Mouse (Mus musculus): ENCODE results near the gene Cd48. TPM values are rescaled to one million over a fixed set of nuclear protein-coding genes. Genes with fewer than 3 reads are reported as not detected.
"Not testable (repeated sequence)": the region's sequence is repeated elsewhere in the genome, so short reads cannot be mapped to it uniquely, and the experiment has no call there.

The Cd48 gene
- polyA plus RNA-seq, 1 experiment, result 0.70 TPM

DNA sequence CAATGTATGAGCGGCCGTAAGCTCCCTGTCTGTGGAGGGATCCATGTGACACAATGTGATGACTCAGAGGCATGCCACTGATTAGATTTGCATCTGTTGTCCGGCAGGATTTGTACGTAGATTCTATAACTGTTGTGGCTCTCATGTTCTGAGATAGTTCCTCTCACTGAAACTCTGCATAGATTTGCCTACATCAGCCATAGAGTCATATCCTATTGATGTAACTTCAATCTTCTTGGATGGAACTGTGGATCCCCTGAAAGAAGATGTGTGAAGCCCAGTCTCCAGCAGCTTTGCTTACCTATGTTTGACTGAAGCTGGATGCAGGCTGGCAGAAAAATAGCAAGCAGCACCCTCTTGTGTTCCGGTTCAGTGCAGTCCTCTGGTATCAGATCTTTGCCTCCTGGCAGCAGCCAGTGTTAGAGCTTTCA, 23.2 kb upstream of the Cd48 start:
- TF ChIP-seq GATA1 (IDR thresholded peaks at IDR 0.05; ENCODE audit: borderline replicate concordance, low read length), result no peak
- TF ChIP-seq FLI1 (IDR thresholded peaks at IDR 0.05; ENCODE audit: low read length), result no peak
- H3K9me3 ChIP-seq, result no peaks in the 10 kb centered on the region
- H3K36me3 ChIP-seq (replicated peaks; ENCODE audit: low read length), result no peaks in the 10 kb centered on the region
- peaks cover 14% of the 10 kb centered on the region for H3K4me1 ChIP-seq
- H3K4me3 ChIP-seq (replicated peaks), result no peak overlapping the region
- peaks cover 3% of the 10 kb centered on the region for H3K27me3 ChIP-seq (replicated peaks)

- no peaks in the 10 kb centered on the region for H3K9me3 ChIP-seq
- TF ChIP-seq FLI1 (IDR thresholded peaks at IDR 0.05; ENCODE audit: low read length) (no peak), GATA1 (IDR thresholded peaks at IDR 0.05; ENCODE audit: borderline replicate concordance, low read length) (no peak)
These were observed 21.4 kb upstream of the Cd48 start for GRCm38 (mm10) chr1:171660423-171660822.

DNA sequence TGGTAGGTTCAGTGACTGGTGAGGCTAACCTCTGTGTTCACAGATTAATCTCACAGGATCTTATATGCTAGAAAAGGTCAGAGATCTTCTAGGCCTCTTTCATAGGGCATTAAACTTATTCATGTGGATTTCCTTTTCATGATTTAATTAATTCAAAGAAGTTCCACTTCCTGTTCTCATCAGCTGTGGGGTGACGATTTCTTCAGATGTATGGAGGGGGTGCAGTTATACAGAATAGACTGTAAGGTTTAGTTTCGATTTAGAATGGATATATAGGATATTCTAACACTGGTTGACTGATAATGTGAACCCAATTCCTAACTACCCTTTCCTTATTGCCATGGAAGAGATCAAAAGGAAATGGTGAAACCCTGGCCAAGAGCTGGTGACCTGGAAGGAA, 20.3 kb upstream of the Cd48 start:
- Histone ChIP-seq H3K27me3 (replicated peaks) (no peaks in the 10 kb centered on the region), H3K4me1 (peaks cover 20% of the 10 kb centered on the region), H3K36me3 (replicated peaks; ENCODE audit: low read length) (peaks cover 3% of the 10 kb centered on the region), H3K9me3 (peaks cover 3% of the 10 kb centered on the region), H3K4me3 (replicated peaks) (no peak overlapping the region)
- TF ChIP-seq GATA1 (IDR thresholded peaks at IDR 0.05; ENCODE audit: borderline replicate concordance, low read length), result no peak

More at GRCm38 (mm10) chr1:171660423-171660822, 21.4 kb upstream of the Cd48 start:
- Histone ChIP-seq H3K36me3 (replicated peaks; ENCODE audit: low read length) (no peaks in the 10 kb centered on the region), H3K4me1 (peaks cover 15% of the 10 kb centered on the region), H3K4me3 (replicated peaks) (no peak overlapping the region), H3K27me3 (replicated peaks) (no peaks in the 10 kb centered on the region)

GRCm38 (mm10) chr1:171663757-171664156, 18.1 kb upstream of the Cd48 start:
- TF ChIP-seq FLI1 (IDR thresholded peaks at IDR 0.05; ENCODE audit: low read length) (no peak), GATA1 (IDR thresholded peaks at IDR 0.05; ENCODE audit: borderline replicate concordance, low read length) (no peak)

GRCm38 (mm10) chr1:171666350-171666749, 15.5 kb upstream of the Cd48 start:
- H3K36me3 ChIP-seq (replicated peaks; ENCODE audit: low read length), result peaks cover 16% of the 10 kb centered on the region
- no peaks in the 10 kb centered on the region for H3K27me3 ChIP-seq (replicated peaks)
- peaks cover 18% of the 10 kb centered on the region for H3K4me1 ChIP-seq
- no peak for TF ChIP-seq GATA1 (IDR thresholded peaks at IDR 0.05; ENCODE audit: borderline replicate concordance, low read length)
- no peak for TF ChIP-seq FLI1 (IDR thresholded peaks at IDR 0.05; ENCODE audit: low read length)
- H3K9me3 ChIP-seq, result peaks cover 22% of the 10 kb centered on the region
- H3K4me3 ChIP-seq (replicated peaks), result no peak overlapping the region

More at GRCm38 (mm10) chr1:171663757-171664156, 18.1 kb upstream of the Cd48 start:
- H3K36me3 ChIP-seq (replicated peaks; ENCODE audit: low read length), result peaks cover 12% of the 10 kb centered on the region
- no peak overlapping the region for H3K4me3 ChIP-seq (replicated peaks)
- H3K4me1 ChIP-seq, result peaks cover 24% of the 10 kb centered on the region
- H3K27me3 ChIP-seq (replicated peaks), result no peaks in the 10 kb centered on the region
- H3K9me3 ChIP-seq, result peaks cover 16% of the 10 kb centered on the region

DNA sequence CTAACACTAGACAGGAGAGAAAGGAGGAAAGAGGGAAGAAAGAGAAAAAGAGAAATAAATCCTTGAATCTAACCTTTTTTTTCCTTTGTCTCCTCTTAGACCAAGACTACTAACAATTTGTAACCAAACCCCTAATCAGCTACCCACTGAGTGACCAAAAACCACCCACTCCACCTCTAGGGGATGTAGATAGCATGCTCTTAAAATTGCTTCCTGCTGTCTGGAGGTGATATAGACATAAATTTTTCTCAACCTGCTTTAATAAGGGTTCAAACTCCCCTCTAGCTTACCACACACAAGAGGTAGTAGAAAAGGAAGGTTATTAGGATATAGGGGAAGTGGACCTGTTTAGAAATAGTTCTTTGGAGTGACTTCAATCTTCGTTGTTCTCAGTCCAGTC, 14.6 kb upstream of the Cd48 start:
- Histone ChIP-seq H3K4me3 (replicated peaks) (no peak overlapping the region), H3K4me1 (peaks cover 12% of the 10 kb centered on the region; the same call in 1 of the 2 replicates), H3K9me3 (peaks cover 22% of the 10 kb centered on the region), H3K36me3 (replicated peaks; ENCODE audit: low read length) (peaks cover 16% of the 10 kb centered on the region), H3K27me3 (replicated peaks) (no peaks in the 10 kb centered on the region)
- TF ChIP-seq FLI1 (IDR thresholded peaks at IDR 0.05; ENCODE audit: low read length) (no peak), GATA1 (IDR thresholded peaks at IDR 0.05; ENCODE audit: borderline replicate concordance, low read length) (no peak)

DNA sequence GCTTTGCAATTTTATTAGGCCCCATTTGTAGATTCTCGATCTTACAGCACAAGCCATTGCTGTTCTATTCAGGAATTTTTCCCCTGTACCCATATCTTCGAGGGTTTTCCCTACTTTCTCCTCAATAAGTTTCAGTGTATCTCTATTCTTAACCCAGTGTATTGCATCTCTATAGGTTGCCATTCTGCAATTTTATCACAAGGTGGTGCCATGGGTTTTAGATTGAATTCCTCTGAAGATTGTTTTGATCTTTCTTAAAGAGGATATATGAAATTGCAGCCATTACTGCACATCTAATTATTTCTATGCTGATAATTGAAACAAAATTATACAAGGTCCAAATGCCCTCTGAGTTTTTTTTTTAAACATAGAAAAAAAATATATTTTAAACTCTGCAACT, 9.4 kb upstream of the Cd48 start:
- not testable (repeated sequence) for H3K36me3 ChIP-seq (replicated peaks; ENCODE audit: low read length); H3K9me3 ChIP-seq; H3K27me3 ChIP-seq (replicated peaks); H3K4me3 ChIP-seq (replicated peaks)
- H3K4me1 ChIP-seq, result peaks cover 24% of the 10 kb centered on the region

DNA sequence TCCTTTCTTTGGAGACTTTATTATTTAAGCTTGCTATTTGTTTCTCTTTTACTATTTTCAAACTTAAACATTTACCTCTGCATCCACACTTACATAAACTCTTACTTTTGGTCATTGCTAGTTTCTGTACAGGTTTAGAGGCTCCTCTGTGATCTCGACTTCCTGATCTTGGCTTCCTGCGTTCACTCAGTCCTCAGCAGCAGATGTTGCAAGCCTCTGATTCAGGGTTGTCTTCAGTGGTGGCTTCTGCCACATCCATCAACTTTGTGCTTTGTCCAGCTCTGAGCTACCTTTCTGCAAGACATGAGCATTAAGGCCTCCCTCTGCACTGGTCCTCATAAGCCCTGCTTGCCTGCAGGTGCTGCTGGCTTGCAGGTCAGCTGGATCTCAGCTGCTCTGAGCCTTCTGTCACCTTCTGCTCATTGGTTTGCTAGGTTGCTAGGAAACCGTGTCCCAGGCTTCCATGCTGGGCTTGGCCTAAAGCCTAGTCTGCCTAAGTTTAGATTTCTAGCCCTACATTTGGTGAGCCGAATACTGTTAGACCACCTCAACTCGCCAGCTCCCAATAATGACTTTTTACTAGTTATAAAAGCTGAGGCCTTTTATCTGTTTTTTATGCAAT, 8.8 kb upstream of the Cd48 start:
- peaks cover 27% of the 10 kb centered on the region for H3K4me1 ChIP-seq
- H3K36me3 ChIP-seq (replicated peaks; ENCODE audit: low read length), result peaks cover 9% of the 10 kb centered on the region
- no peak for TF ChIP-seq GATA1 (IDR thresholded peaks at IDR 0.05; ENCODE audit: borderline replicate concordance, low read length)
- TF ChIP-seq FLI1 (IDR thresholded peaks at IDR 0.05; ENCODE audit: low read length), result no peak
- H3K4me3 ChIP-seq (replicated peaks), result peak overlapping the region; percentile 77
- H3K9me3 ChIP-seq, result peaks cover 6% of the 10 kb centered on the region
- H3K27me3 ChIP-seq (replicated peaks), result no peaks in the 10 kb centered on the region

DNA sequence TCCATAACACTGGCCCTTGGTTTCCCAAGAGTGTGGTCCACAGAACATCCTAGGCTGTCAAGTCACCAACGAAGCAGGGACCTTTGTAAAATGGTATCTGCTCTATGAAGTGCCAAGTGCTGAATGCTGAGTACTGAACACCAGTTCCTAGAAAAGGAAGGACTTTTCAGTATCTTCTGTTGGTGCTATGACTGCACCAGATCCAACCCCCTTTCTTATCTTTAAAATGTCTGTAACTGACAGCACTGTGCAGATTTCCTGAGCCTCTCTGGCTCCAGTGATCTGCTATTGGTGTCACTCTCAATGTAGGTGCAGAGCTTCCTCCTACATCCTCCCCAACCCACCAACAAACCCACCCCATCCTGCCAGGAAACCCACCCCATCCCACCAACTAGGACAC, 7.3 kb upstream of the Cd48 start:
- Histone ChIP-seq H3K9me3 (0 out of 2 replicates have a peak, but pooled peaks cover 3% of the 10 kb centered on the region), H3K36me3 (replicated peaks; ENCODE audit: low read length) (peaks cover 6% of the 10 kb centered on the region), H3K27me3 (replicated peaks) (no peaks in the 10 kb centered on the region), H3K4me3 (replicated peaks) (no peak overlapping the region), H3K4me1 (peaks cover 27% of the 10 kb centered on the region)
- TF ChIP-seq GATA1 (IDR thresholded peaks at IDR 0.05; ENCODE audit: borderline replicate concordance, low read length), result no peak
- no peak for TF ChIP-seq FLI1 (IDR thresholded peaks at IDR 0.05; ENCODE audit: low read length)

DNA sequence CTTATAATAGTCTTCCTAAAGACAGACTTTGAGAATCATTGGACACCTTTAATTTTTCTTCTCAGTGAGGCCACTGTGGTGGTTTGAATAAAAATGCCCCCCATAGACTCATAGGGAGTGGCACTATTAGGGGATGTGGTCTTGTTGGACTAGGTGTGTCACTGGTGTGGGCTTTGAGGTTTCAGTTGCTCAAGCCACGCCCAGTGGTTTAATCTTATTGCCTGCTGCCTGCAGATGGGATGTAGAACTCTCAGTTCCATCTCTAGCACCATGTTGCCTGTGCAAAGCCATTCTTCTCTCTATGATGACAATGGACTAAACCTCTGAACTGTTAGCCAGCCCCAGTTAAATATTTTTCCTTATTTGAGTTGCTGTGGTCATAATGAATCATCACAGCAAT, 4.1 kb upstream of the Cd48 start:
- Histone ChIP-seq H3K9me3 (0 out of 2 replicates have a peak, but pooled peaks cover 4% of the 10 kb centered on the region), H3K27me3 (replicated peaks) (no peaks in the 10 kb centered on the region), H3K4me3 (replicated peaks) (no peak overlapping the region), H3K36me3 (replicated peaks; ENCODE audit: low read length) (peaks cover 9% of the 10 kb centered on the region), H3K4me1 (peaks cover 43% of the 10 kb centered on the region)
- no peak for TF ChIP-seq GATA1 (IDR thresholded peaks at IDR 0.05; ENCODE audit: borderline replicate concordance, low read length)
- TF ChIP-seq FLI1 (IDR thresholded peaks at IDR 0.05; ENCODE audit: low read length), result no peak

All from megakaryocyte, embryonic 14.5 days (primary cell).